Mouse (Mus musculus) lung, adult 2 months (tissue): ENCODE measurements at regions not wholly inside any gene's neighbourhood (a gene's known extent, or its start where the extent isn't known, plus 50 kb on each side); places are given as distances from the start of the nearest gene placed in this dataset.

Source experiments
- CTCF ChIP-seq: fragments of 200-500 bp; IDR thresholded peaks from 2 replicates; pipeline ENCODE4 v1.5.1; 2011; ENCODE audit warnings: mild to moderate bottlenecking, low read length, control low read depth; ENCODE audit not compliant: insufficient read depth
- POLR2A ChIP-seq: fragments of 200-500 bp; IDR thresholded peaks from 2 replicates; pipeline ENCODE4 v1.6.1; 2011; ENCODE audit warnings: low read depth, mild to moderate bottlenecking, control low read depth, low read length, borderline replicate concordance; ENCODE audit errors: extremely low read depth

GRCm38 (mm10) chr13:84437586-84438443 lies 215.7 kb downstream of the Tmem161b start:
- TF ChIP-seq CTCF: no peak
- TF ChIP-seq POLR2A: no peak
